ENCODE assay signal across 17 mouse cellular contexts in genomic region chr11:61141693-61142092, GRCm38 (mm10).
"Had no signal": no experiment of that assay in that cellular context is flagged by ENCODE, and none has a peak within 500 bp of the region (broad histone marks: within the 10 kb centered on the region; RNA-seq: fewer than 3 reads in every experiment).

No protein-coding gene starts in this region.

- H3K9ac ChIP-seq: limb, embryonic 12.5 days; limb, embryonic 15.5 days; liver, embryonic 14.5 days; lung, embryonic 14.5 days; midbrain, embryonic 13.5 days; neural tube, embryonic 13.5 days; stomach, embryonic 15.5 days had no signal

- H3K9me3 ChIP-seq: limb, embryonic 12.5 days; limb, embryonic 15.5 days; midbrain, embryonic 10.5 days; midbrain, embryonic 13.5 days; neural tube, embryonic 13.5 days; stomach, embryonic 15.5 days had no signal

- H3K36me3 ChIP-seq: limb, embryonic 12.5 days; limb, embryonic 15.5 days; midbrain, embryonic 10.5 days; midbrain, embryonic 13.5 days; neural tube, embryonic 13.5 days; stomach, embryonic 15.5 days had no signal

- H3K27me3 ChIP-seq: neural tube, embryonic 13.5 days; stomach, embryonic 15.5 days had no signal

- H3K4me3 ChIP-seq: limb, embryonic 12.5 days; limb, embryonic 15.5 days; midbrain, embryonic 10.5 days; midbrain, embryonic 13.5 days; myocyte; neural tube, embryonic 13.5 days had no signal

- DNase-seq: kidney, adult 2 months; kidney, postnatal 10 days; kidney, postnatal 36 days; left cerebral cortex, postnatal 4 days; liver, postnatal 0 days; retina, postnatal 1 day; right cerebral cortex, postnatal 25 days had no signal

- H3K27ac ChIP-seq: limb, embryonic 12.5 days; limb, embryonic 15.5 days; liver, embryonic 14.5 days; midbrain, embryonic 10.5 days; midbrain, embryonic 13.5 days; neural tube, embryonic 13.5 days; stomach, embryonic 15.5 days had no signal

- ATAC-seq: midbrain, embryonic 13.5 days; midbrain, embryonic 16.5 days had no signal

- H3K4me1 ChIP-seq: midbrain, embryonic 13.5 days had no signal
